Mouse (Mus musculus) hindbrain, embryonic 11.5 days (tissue): ENCODE results near the gene Coq10b. TPM values are rescaled to one million over a fixed set of nuclear protein-coding genes. Genes with fewer than 3 reads are reported as not detected.

ENCODE experiments used
- ATAC-seq: fragments of 200-750 bp; cut with Nextera tagmentation; 2 replicates; pipeline ENCODE4 v1.8.0; 2017; ENCODE audit warnings: mild to moderate bottlenecking, moderate TSS enrichment, moderate library complexity; ENCODE audit not compliant: low FRiP score
- DNase-seq: peaks from one replicate; pipeline ENCODE4 v3.0.0-alpha.2; 2015; ENCODE audit warnings: low spot score
- H3K27ac ChIP-seq: fragments of 300-500 bp; sonication (generic); 2 replicates; pipeline ENCODE4 v1.5.1; 2014; ENCODE audit warnings: mild to moderate bottlenecking, low read depth, low read length
- H3K27me3 ChIP-seq: fragments of 300-500 bp; sonication (generic); 2 replicates; pipeline ENCODE4 v1.6.1; 2014; ENCODE audit warnings: mild to moderate bottlenecking, low read length, moderate library complexity, mixed read lengths; ENCODE audit not compliant: control insufficient read depth, insufficient read depth
- H3K36me3 ChIP-seq: fragments of 300-500 bp; sonication (generic); 2 replicates; pipeline ENCODE4 v1.6.1; 2014; ENCODE audit warnings: mild to moderate bottlenecking, low read length, moderate library complexity, mixed read lengths; ENCODE audit not compliant: control insufficient read depth, insufficient read depth
- H3K4me1 ChIP-seq: fragments of 300-500 bp; sonication (generic); replicated peaks from 2 replicates; pipeline ENCODE4 v1.6.1; 2014; ENCODE audit warnings: low read length, mixed read lengths; ENCODE audit not compliant: control insufficient read depth, insufficient read depth
- H3K4me2 ChIP-seq: fragments of 300-500 bp; sonication (generic); replicated peaks from 2 replicates; pipeline ENCODE4 v1.6.1; 2014; ENCODE audit warnings: mild to moderate bottlenecking, low read depth, low read length
- H3K4me3 ChIP-seq: fragments of 300-500 bp; sonication (generic); 2 replicates; pipeline ENCODE4 v1.5.1; 2014; ENCODE audit warnings: low read depth, low read length
- H3K9ac ChIP-seq: fragments of 300-500 bp; sonication (generic); 2 replicates; pipeline ENCODE4 v1.6.1; 2014; ENCODE audit warnings: low read depth, low read length
- H3K9me3 ChIP-seq: fragments of 300-500 bp; sonication (generic); 2 replicates; pipeline ENCODE4 v1.6.1; 2016; ENCODE audit warnings: low read length; ENCODE audit not compliant: control insufficient read depth
- WGBS: fragments of 180-500 bp; shearing (Covaris S2); extraction: QIAGEN DNeasy Blood & Tissue Kit; methylation state at CpG from one replicate; pipeline ENCODE4 v1.1.7; 2014; 5-methylcytosine and 5-hydroxymethylcytosine counted together
- polyA plus RNA-seq: library from polyadenylated mRNA; unstranded; fragments of >200 nt; fragmentation: Nextera tagmentation; extraction: Ambion mirVana; gene quantifications from 2 replicates; pipeline ENCODE4 v1.2.1, GENCODE M21; 2014

Coq10b gene
- polyA plus RNA-seq, 1 experiment from 2014 or later: 41.4 TPM

DNA sequence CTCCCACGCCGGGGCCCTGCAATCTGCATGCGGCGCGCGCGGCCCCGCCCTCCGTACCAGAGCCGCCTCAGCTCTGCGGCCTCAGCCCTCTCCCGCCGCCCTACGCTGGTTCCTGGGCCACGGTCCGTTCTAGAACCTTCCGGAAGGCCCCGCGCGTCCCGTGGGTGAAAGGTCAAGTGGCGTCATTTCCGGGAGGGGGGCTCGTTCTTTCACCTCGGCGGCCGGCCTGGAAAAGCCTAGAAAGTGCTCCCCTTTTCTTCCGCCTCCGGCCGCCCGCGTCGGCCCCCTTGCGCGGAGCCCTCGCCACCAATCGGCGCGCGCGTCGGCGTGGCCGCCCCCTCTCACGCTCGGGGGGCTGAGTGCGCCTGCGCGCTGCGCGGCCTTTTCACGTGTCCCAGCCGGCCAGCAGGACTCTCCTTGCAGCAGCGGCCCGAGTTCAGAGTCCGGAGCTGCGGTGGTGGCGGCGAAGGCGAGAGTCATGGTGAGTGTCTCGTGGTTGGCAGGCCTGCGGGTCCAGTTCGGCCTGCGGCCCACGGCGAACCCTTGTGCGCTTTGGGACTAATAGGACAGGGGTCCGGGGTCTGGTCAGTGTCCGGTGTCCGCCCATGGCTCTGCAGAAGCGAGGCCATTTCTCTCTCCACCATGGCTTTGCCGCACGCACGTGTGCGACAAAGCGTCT is 35.5 kb downstream of the Coq10b start, which contains the start of the genes Hspe1 and Hspd1:
Gene Hspe1, plus strand, starts transcription at position 201 of the 679 bp plus-strand sequence.
Gene Hspd1, minus strand, starts transcription at position 312 of the 679 bp plus-strand sequence.
- 0 out of 2 replicates have a peak, but pooled peaks cover 2% of the 10 kb centered on the region for H3K4me1 ChIP-seq
- peak within 1 kb of the TSS; percentile 77 for H3K4me2 ChIP-seq
- peak within 1 kb of the TSS; percentile 96 for H3K27ac ChIP-seq
- H3K4me3 ChIP-seq: peak within 1 kb of the TSS; percentile 91
- peak; percentile 95 for ATAC-seq
- peak within 1 kb of the TSS; percentile 95 for H3K9ac ChIP-seq
- peaks cover 5% of the 10 kb centered on the region; the same call in 1 of the 2 replicates for H3K36me3 ChIP-seq
- peak; percentile 99 for DNase-seq
- H3K9me3 ChIP-seq: no peaks in the 10 kb centered on the region
- under 1% methylated on average over 62 of the region's 76 CpGs for WGBS
- no peaks in the 10 kb centered on the region for H3K27me3 ChIP-seq

DNA sequence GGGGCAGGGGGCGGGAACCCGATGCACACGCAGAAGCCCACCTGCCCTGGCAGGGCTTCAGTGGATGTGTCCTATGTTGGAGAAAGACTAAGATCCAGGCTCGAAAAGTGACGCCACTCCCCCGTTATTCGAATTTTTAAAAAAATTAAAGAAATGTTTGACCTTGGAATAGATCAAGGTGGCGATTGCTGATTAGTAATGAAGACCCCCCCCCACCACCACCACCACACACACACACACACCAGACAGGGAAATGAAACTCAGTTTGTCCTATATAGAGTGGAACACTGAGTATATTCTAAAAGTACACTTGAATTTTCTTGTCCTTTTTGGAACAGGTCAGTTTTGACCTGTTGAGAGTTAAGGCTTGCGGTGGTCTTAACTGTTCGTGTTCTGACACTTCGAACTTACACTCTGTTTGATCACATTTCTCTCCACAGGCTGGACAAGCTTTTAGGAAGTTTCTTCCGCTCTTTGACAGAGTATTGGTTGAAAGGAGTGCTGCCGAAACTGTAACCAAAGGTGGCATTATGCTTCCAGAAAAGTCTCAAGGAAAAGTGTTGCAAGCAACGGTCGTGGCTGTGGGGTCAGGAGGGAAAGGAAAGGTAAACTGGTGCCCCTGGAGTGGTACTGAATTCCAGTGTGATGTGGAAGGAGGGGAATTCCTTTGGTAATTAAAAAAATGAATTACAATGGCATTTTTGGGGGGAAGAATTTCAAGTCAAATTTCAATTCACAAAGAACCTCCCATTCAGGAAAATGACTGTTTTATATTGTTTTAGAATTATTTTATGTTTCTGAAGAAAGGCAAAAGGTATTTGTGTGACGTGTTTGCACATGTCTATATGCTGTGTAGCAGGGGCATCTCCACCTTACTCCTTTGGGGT is 36.3 kb downstream of the Coq10b start:
- peak; percentile 1; the same call in 1 of the 2 replicates for ATAC-seq
- H3K27ac ChIP-seq: peak overlapping the region; percentile 96
- H3K36me3 ChIP-seq: no peaks in the 10 kb centered on the region
- DNase-seq: peak; percentile 15
- peak overlapping the region; percentile 91 for H3K4me3 ChIP-seq
- no peaks in the 10 kb centered on the region for H3K9me3 ChIP-seq
- 0 out of 2 replicates have a peak, but pooled peaks cover 2% of the 10 kb centered on the region for H3K4me1 ChIP-seq
- H3K27me3 ChIP-seq: no peaks in the 10 kb centered on the region
- WGBS: 11% methylated on average over 16 of the region's 16 CpGs
- peak overlapping the region; percentile 73 for H3K9ac ChIP-seq
- peak overlapping the region; percentile 70 for H3K4me2 ChIP-seq

DNA sequence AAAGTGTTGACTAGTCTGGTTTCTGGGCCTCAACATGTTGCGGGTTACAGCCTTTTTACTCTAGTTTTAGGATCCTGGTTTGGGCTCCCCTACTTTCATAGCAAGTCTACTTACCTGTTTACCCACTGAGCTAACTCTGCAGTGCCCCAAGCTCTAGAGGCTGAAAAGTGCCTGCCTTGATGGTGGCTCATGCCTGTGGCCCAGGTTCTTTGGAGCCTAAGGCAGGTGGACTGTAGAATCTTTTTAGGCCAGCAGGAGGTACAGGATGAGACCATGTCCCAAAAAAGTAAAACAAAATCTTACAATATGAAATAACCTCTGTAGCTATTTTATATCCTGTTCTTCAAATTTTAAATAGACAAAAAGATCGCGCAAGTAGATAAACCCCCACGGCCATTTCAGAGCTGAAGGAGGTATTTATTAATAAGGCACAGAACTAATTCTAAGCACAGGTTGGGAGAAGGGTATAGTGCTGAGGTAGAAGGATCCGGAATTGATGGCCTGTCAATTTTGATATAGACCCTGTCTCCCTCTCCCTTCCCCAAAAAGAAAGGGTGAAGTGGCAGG is 37.0 kb downstream of the Coq10b start:
- H3K27me3 ChIP-seq: no peaks in the 10 kb centered on the region
- H3K4me1 ChIP-seq: 0 out of 2 replicates have a peak, but pooled peaks cover 2% of the 10 kb centered on the region
- no peaks in the 10 kb centered on the region for H3K9me3 ChIP-seq
- H3K36me3 ChIP-seq: no peaks in the 10 kb centered on the region
- no peak for DNase-seq
- 91% methylated on average over 5 of the region's 5 CpGs for WGBS
- peak overlapping the region; percentile 70 for H3K4me2 ChIP-seq
- H3K9ac ChIP-seq: peak overlapping the region; percentile 73; the same call in 1 of the 2 replicates
- no peak for ATAC-seq
- H3K27ac ChIP-seq: no peak overlapping the region
- H3K4me3 ChIP-seq: peak overlapping the region; percentile 91

DNA sequence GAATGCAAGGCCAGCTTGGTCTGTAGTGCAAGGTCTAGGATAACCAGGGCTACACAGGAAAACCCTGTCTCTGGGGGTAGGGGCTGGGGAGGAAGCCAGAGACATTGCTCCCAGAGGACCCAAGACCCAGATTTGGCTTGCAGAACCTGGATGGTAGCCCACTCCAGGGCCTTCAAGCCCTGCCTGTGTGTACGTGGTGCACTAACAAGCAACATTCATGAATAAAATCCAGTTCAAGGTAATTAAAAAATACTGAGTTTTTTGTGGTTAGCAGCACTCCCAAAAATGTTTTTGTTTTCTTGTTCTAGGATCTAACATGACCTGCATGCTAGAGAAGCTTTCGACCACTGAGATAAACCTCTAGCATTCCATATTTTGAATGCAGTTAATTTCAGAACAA is 39.5 kb downstream of the Coq10b start:
- Histone ChIP-seq H3K36me3 (no peaks in the 10 kb centered on the region), H3K9me3 (no peaks in the 10 kb centered on the region), H3K4me1 (0 out of 2 replicates have a peak, but pooled peaks cover 2% of the 10 kb centered on the region), H3K9ac (no peak overlapping the region), H3K27me3 (no peaks in the 10 kb centered on the region), H3K4me3 (no peak overlapping the region), H3K4me2 (no peak overlapping the region), H3K27ac (no peak overlapping the region)
- ATAC-seq (no peak), DNase-seq (no peak)
- WGBS: 91% methylated on average over 2 of the region's 2 CpGs

DNA sequence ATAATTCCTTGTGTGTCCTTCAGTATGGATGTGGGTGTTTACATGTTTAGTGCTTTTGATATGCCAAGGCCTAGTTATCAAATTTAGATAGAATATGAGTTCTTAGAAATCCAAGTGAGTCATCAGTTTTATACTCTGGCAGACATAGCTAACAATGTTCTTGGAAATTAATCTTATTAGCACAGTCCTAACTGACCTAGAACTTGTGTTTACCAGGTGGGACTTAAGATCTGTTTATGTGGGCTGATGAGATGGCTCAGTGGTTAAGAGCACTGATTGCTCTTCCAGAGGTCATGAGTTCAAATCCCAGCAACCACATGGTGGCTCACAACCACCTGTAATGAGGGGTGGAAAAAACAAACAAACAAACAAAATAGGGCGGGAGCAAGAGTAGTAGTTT is 39.9 kb downstream of the Coq10b start:
- no peaks in the 10 kb centered on the region for H3K36me3 ChIP-seq

DNA sequence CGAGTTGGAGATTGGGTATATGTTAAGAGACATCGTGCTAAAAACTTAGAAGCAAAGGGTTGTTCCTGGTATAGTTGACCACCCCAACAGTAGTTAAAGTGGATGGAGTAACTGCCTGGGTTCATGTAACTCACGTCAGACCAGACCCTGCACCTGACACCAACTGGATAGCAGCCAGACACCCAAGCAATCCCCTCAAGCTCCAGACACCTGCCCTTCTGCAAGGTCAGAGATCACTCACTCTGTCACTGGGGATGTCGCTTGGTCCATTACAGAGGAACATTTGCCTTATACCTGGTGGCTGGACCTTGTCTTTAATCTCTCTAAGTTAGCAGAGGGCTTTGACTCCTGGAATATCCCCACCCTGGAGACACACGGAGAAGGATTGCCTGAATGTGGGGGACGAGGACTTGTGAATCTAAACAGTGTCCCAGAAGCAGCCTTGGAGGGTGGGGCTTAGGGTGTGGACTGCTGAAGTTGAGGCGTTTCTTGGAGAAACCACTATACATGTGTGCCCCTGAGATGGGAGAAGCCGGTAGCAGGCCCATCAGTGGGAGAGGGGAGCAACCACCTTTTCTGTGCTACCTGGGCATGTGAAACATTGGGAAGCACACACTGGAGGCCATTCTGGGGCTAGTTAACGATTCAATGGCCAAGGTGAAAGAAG is 54.5 kb downstream of the Coq10b start:
- no peak overlapping the region for H3K27ac ChIP-seq
- H3K4me2 ChIP-seq: no peak overlapping the region
- H3K9ac ChIP-seq: no peak overlapping the region
- ATAC-seq (no peak), DNase-seq (no peak)
- no peak overlapping the region for H3K4me3 ChIP-seq
- H3K27me3 ChIP-seq: no peaks in the 10 kb centered on the region
- no peaks in the 10 kb centered on the region for H3K36me3 ChIP-seq
- no peaks in the 10 kb centered on the region for H3K4me1 ChIP-seq
- H3K9me3 ChIP-seq: no peaks in the 10 kb centered on the region
- 89% methylated on average over 9 of the region's 9 CpGs for WGBS

More for the DNA sequence above, 39.9 kb downstream of the Coq10b start:
- H3K27me3 ChIP-seq: no peaks in the 10 kb centered on the region
- H3K27ac ChIP-seq: no peak overlapping the region
- H3K4me2 ChIP-seq: no peak overlapping the region
- 0 out of 2 replicates have a peak, but pooled peaks cover 2% of the 10 kb centered on the region for H3K4me1 ChIP-seq
- DNase-seq (no peak), ATAC-seq (no peak)
- no peak overlapping the region for H3K4me3 ChIP-seq
- WGBS: 81% methylated on average over 1 of the region's 1 CpGs
- no peaks in the 10 kb centered on the region for H3K9me3 ChIP-seq
- no peak overlapping the region for H3K9ac ChIP-seq

DNA sequence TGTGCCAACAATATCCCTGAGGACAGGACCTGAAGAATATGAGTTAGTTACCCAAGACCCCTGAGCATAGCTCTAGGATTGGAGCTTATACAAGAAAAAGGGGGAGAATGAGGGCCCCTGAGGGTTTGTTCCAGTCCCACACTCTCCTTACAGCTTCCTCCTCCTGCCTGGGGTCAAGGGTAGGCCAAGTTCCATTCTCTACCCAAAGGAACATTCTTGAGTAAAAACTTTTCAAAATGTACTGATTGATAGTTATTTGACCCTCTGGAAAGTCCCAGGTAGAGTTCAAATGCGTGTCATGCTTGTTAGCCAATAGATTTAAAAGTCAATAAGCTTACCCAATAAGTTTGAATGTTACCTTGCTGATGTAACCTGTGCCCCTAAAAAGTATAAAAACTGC is 55.1 kb downstream of the Coq10b start:
- no peak overlapping the region for H3K4me3 ChIP-seq
- ATAC-seq (no peak), DNase-seq (no peak)
- H3K4me1 ChIP-seq: no peaks in the 10 kb centered on the region
- H3K27ac ChIP-seq: no peak overlapping the region
- no peak overlapping the region for H3K4me2 ChIP-seq
- 85% methylated on average over 1 of the region's 1 CpGs for WGBS
- no peaks in the 10 kb centered on the region for H3K27me3 ChIP-seq
- H3K9me3 ChIP-seq: no peaks in the 10 kb centered on the region
- H3K9ac ChIP-seq: no peak overlapping the region
- H3K36me3 ChIP-seq: no peaks in the 10 kb centered on the region

DNA sequence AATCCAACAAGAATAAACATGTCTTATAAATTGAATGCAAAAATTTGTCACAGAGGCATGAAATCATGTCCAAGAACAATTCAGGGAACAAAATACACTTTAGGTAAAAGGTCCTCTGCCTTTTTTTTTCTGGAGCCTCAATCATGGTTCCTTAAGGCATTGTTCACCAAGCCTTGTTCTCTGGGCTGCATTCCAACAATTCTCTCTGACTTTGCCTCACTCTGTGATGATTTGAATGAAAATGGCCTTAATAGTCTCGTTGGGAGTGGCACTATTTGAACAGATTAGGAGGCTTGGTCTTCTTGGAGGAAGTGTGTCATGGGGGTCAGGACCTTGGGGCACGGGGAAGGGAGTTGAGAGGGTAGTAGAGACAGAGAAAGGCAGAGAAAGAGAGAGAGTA is 55.9 kb downstream of the Coq10b start:
- ATAC-seq (no peak), DNase-seq (no peak)
- Histone ChIP-seq H3K27me3 (no peaks in the 10 kb centered on the region), H3K4me3 (no peak overlapping the region), H3K9me3 (no peaks in the 10 kb centered on the region), H3K9ac (no peak overlapping the region), H3K36me3 (no peaks in the 10 kb centered on the region), H3K4me1 (no peaks in the 10 kb centered on the region), H3K4me2 (no peak overlapping the region), H3K27ac (no peak overlapping the region)
- 52% methylated on average over 2 of the region's 2 CpGs for WGBS
